Mouse (Mus musculus) heart, embryonic 12.5 days (tissue): ENCODE results near the gene Polr3gl. TPM values are rescaled to one million over a fixed set of nuclear protein-coding genes. Genes with fewer than 3 reads are reported as not detected.

Experiments used
- ATAC-seq: fragments of 200-750 bp; cut with Nextera tagmentation; 2 replicates; pipeline ENCODE4 v1.8.0; 2017; ENCODE audit warnings: moderate TSS enrichment, moderate library complexity; ENCODE audit not compliant: insufficient number of reproducible peaks, low FRiP score
- H3K27ac ChIP-seq: fragments of 300-500 bp; sonication (generic); 2 replicates; pipeline ENCODE4 v1.5.1; 2016; ENCODE audit warnings: mild to moderate bottlenecking, moderate library complexity; ENCODE audit not compliant: poor library complexity, severe bottlenecking
- H3K27me3 ChIP-seq: fragments of 300-500 bp; sonication (generic); replicated peaks from 2 replicates; pipeline ENCODE4 v1.6.1; 2016; ENCODE audit warnings: mild to moderate bottlenecking, moderate library complexity
- H3K36me3 ChIP-seq: fragments of 300-500 bp; sonication (generic); 2 replicates; pipeline ENCODE4 v1.6.1; 2016; ENCODE audit warnings: mild to moderate bottlenecking, moderate library complexity
- H3K4me1 ChIP-seq: fragments of 300-500 bp; sonication (generic); replicated peaks from 2 replicates; pipeline ENCODE4 v1.6.1; 2016; ENCODE audit warnings: mild to moderate bottlenecking
- H3K4me2 ChIP-seq: fragments of 300-500 bp; sonication (generic); 2 replicates; pipeline ENCODE4 v1.6.1; 2016; ENCODE audit warnings: mild to moderate bottlenecking, moderate library complexity
- H3K4me3 ChIP-seq: fragments of 300-500 bp; sonication (generic); 2 replicates; pipeline ENCODE4 v1.5.1; 2016; ENCODE audit warnings: mild to moderate bottlenecking
- H3K9ac ChIP-seq: fragments of 300-500 bp; sonication (generic); 2 replicates; pipeline ENCODE4 v1.6.1; 2016; ENCODE audit warnings: mild to moderate bottlenecking, moderate library complexity
- H3K9me3 ChIP-seq: fragments of 300-500 bp; sonication (generic); replicated peaks from 2 replicates; pipeline ENCODE4 v1.6.1; 2016; ENCODE audit warnings: mild to moderate bottlenecking, moderate library complexity
- WGBS: fragments of 180-500 bp; shearing (Covaris S2); methylation state at CpG from one replicate; pipeline ENCODE4 v1.1.7; 2016; 5-methylcytosine and 5-hydroxymethylcytosine counted together
- polyA plus RNA-seq: library from polyadenylated mRNA; unstranded; fragments of >200 nt; fragmentation: Nextera tagmentation; extraction: Ambion mirVana; gene quantifications from 2 replicates; pipeline ENCODE4 v1.2.1, GENCODE M21; 2016

Gene Polr3gl
- polyA plus RNA-seq = 39.2 and 39.3 TPM in 2 replicates

DNA sequence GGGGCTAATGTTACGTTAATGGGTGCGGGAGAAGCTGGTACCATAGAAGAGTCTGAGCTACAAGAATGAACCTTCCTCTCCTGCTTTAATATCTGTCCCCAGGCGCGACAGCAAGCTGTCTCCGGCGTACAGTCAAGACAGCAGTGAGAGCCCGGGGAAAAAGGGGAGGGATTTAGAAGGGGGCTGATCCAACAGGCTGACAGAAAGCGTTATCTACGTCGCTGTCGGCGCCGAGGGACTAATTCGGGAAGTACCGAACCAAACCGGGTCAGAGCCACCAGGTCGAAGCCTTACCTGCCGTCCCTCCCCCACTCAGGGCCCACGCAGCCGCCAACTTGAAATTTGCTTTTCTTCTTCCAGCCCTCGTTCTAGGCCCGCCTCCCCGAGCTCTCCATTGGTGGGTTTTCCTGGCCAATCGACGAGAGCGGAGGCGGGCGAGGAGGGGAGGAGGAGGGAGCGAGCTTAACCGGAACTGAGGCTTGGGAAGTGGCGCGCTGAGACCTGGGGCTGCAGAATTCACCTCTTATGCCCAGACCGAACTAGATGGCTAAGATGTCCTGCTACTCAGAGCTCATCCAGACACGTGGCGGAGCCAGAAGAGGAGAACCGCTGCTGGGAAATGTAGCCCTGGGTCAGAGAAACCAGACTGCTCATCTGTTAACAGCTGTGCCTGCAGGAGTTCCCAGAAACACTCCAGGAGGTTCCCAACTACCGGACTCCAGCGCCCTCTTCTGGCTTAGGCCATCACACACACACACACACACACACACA is at the start of gene Polr3gl:
Gene Polr3gl, minus strand, starts transcription at position 392 of the 771 bp plus-strand sequence.
- Histone ChIP-seq H3K9me3 (0 out of 2 replicates have a peak, but pooled peaks cover 4% of the 10 kb centered on the region), H3K4me3 (peak within 1 kb of the TSS; percentile 72), H3K4me1 (peaks cover 36% of the 10 kb centered on the region), H3K9ac (peak within 1 kb of the TSS; percentile 80), H3K27me3 (0 out of 2 replicates have a peak, but pooled peaks cover 3% of the 10 kb centered on the region), H3K27ac (peak within 1 kb of the TSS; percentile 87), H3K36me3 (peaks cover 10% of the 10 kb centered on the region; the same call in 1 of the 2 replicates), H3K4me2 (peak within 1 kb of the TSS; percentile 82)
- 0% methylated on average over 37 of the region's 38 CpGs for WGBS
- peak; percentile 86 for ATAC-seq

DNA sequence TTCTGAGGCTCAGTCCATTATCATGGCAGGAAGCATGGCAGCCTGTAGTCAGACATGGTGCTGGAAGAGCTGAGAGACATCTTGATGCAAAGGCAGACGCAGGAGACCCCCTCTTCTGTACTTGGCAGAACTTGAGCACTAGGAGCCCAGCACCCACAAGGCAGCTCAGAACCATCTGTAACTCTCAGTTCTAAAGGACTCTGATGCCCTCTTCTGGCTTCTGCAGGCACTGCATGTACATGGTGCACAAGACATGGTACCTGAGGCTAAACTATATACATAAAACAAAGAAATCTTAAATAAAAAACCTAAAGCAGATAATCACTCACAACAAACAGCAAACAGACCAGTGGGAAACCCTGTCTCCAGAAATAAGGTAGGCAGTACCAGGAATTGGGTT is 45.2 kb upstream of the Polr3gl start:
- H3K4me1 ChIP-seq = peaks cover 18% of the 10 kb centered on the region
- H3K4me2 ChIP-seq = no peak overlapping the region
- no peak overlapping the region for H3K9ac ChIP-seq
- peaks cover 59% of the 10 kb centered on the region for H3K36me3 ChIP-seq
- H3K9me3 ChIP-seq = no peaks in the 10 kb centered on the region
- H3K27me3 ChIP-seq = no peaks in the 10 kb centered on the region
- no peak overlapping the region for H3K4me3 ChIP-seq
- no peak overlapping the region for H3K27ac ChIP-seq
- 59% methylated on average over 1 of the region's 1 CpGs for WGBS
- ATAC-seq = no peak

GRCm38 (mm10) chr3:96636448-96636847 is 42.5 kb upstream of the Polr3gl start:
- Histone ChIP-seq H3K27ac (no peak overlapping the region), H3K4me1 (peaks cover 18% of the 10 kb centered on the region), H3K9ac (peak overlapping the region; percentile 93; the same call in 1 of the 2 replicates), H3K9me3 (no peaks in the 10 kb centered on the region), H3K27me3 (no peaks in the 10 kb centered on the region), H3K4me2 (peak overlapping the region; percentile 72), H3K36me3 (peaks cover 56% of the 10 kb centered on the region), H3K4me3 (peak overlapping the region; percentile 73)
- no peak for ATAC-seq
- 63% methylated on average over 11 of the region's 11 CpGs for WGBS

DNA sequence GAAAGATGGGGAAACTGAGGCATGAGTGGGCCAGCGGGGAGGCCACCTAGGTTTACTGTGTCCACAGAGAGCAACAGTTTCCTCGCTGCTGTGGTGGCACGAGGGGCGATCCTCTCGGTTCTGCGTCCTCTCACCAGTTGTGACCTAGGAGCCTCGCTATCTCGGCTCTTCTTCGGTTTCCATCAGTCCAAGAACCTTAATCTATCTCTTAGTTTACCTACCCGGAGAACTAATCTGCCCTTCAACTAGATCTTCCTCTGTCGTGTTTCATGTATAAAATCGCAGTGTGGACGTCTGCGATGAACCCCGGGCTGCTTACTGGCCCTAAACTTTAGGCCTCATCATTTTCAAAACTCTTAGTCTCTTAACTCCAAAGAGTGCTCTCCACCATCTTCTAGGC is 41.9 kb upstream of the Polr3gl start:
- peaks cover 21% of the 10 kb centered on the region for H3K4me1 ChIP-seq
- H3K36me3 ChIP-seq = peaks cover 55% of the 10 kb centered on the region
- WGBS = 9% methylated on average over 15 of the region's 15 CpGs
- no peaks in the 10 kb centered on the region for H3K9me3 ChIP-seq
- no peak for ATAC-seq
- no peaks in the 10 kb centered on the region for H3K27me3 ChIP-seq
- H3K4me3 ChIP-seq = peak overlapping the region; percentile 73
- peak overlapping the region; percentile 72 for H3K4me2 ChIP-seq
- H3K27ac ChIP-seq = peak overlapping the region; percentile 81; the same call in 1 of the 2 replicates
- peak overlapping the region; percentile 93 for H3K9ac ChIP-seq

GRCm38 (mm10) chr3:96634928-96635879 is 41.2 kb upstream of the Polr3gl start, which contains the start of the genes Pex11b and Gm42957:
TSS of gene Pex11b (plus strand) at chr3:96635376.
TSS of gene Gm42957 (plus strand) at chr3:96635474.
- peaks cover 51% of the 10 kb centered on the region for H3K36me3 ChIP-seq

GRCm38 (mm10) chr3:96634015-96634414 is 40.0 kb upstream of the Polr3gl start:
- H3K27me3 ChIP-seq = no peaks in the 10 kb centered on the region
- WGBS = 52% methylated on average over 1 of the region's 1 CpGs
- no peak overlapping the region for H3K4me2 ChIP-seq
- peaks cover 28% of the 10 kb centered on the region for H3K4me1 ChIP-seq
- H3K9ac ChIP-seq = no peak overlapping the region
- no peak for ATAC-seq
- H3K36me3 ChIP-seq = peaks cover 39% of the 10 kb centered on the region
- no peak overlapping the region for H3K27ac ChIP-seq
- H3K4me3 ChIP-seq = no peak overlapping the region
- H3K9me3 ChIP-seq = no peaks in the 10 kb centered on the region

More at GRCm38 (mm10) chr3:96634928-96635879, 41.2 kb upstream of the Polr3gl start, which contains the start of the genes Pex11b and Gm42957:
- ATAC-seq = peak; percentile 91
- Histone ChIP-seq H3K4me3 (peak within 1 kb of the TSS; percentile 73), H3K9ac (peak within 1 kb of the TSS; percentile 93), H3K4me2 (peak within 1 kb of the TSS; percentile 72), H3K9me3 (no peaks in the 10 kb centered on the region), H3K27me3 (no peaks in the 10 kb centered on the region), H3K27ac (peak within 1 kb of the TSS; percentile 81), H3K4me1 (peaks cover 27% of the 10 kb centered on the region)
- 2% methylated on average over 60 of the region's 60 CpGs for WGBS

- ATAC-seq = no peak
- Histone ChIP-seq H3K9me3 (no peaks in the 10 kb centered on the region), H3K9ac (no peak overlapping the region), H3K4me3 (no peak overlapping the region), H3K4me2 (no peak overlapping the region), H3K27ac (no peak overlapping the region), H3K4me1 (peaks cover 30% of the 10 kb centered on the region), H3K36me3 (peaks cover 28% of the 10 kb centered on the region), H3K27me3 (no peaks in the 10 kb centered on the region)
These were observed 38.1 kb upstream of the Polr3gl start for GRCm38 (mm10) chr3:96632058-96632457.

DNA sequence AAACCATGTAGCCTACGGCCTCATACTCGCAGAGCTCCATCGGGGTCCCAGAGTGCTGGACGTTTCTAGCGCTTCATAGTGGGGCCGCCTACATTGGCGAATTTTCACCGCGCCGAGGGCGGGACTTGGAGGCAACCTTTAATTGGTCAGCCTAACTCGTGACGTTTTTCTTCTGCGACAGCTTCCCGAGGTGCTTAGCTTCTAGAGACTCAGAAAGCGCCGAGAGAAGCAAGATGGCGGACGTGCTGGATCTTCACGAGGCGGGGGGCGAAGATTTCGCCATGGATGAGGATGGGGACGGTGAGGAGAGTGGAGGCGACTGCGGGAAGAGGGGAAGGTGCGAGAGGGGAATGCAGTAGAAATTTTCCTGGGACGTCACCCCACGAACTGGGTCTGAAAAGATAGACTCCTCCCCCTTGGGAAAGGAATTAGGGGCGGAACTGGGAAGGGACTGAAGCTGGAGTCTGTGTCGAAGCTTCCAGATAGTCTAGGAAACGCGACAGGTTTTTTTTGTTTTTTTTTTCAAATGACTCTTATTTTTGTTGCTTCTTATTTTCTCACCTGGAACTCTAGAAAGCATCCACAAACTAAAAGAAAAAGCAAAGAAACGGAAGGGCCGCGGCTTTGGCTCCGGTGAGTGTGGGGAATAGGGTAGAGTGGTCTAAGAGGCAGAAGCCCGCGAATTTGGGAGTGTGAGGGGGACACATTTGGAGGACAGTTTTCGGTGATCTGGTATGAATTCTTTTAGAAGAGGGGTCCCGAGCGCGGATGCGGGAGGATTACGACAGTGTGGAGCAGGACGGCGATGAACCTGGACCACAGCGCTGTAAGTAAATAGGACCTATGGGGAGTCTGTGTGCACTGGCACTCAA is 36.0 kb upstream of the Polr3gl start, which contains the start of gene Rbm8a:
Gene Rbm8a, plus strand, starts transcription at position 205 of the 872 bp plus-strand sequence.
- peak within 1 kb of the TSS; percentile 89 for H3K4me3 ChIP-seq
- H3K27ac ChIP-seq = peak within 1 kb of the TSS; percentile 84
- peak; percentile 96 for ATAC-seq
- no peaks in the 10 kb centered on the region for H3K9me3 ChIP-seq
- WGBS = under 1% methylated on average over 48 of the region's 48 CpGs
- H3K27me3 ChIP-seq = no peaks in the 10 kb centered on the region
- peak within 1 kb of the TSS; percentile 97 for H3K4me2 ChIP-seq
- H3K36me3 ChIP-seq = peaks cover 43% of the 10 kb centered on the region
- H3K9ac ChIP-seq = peak within 1 kb of the TSS; percentile 88
- H3K4me1 ChIP-seq = peaks cover 19% of the 10 kb centered on the region

GRCm38 (mm10) chr3:96623201-96623600 is 29.2 kb upstream of the Polr3gl start:
- Histone ChIP-seq H3K4me1 (no peaks in the 10 kb centered on the region), H3K36me3 (peaks cover 77% of the 10 kb centered on the region), H3K4me3 (no peak overlapping the region), H3K4me2 (no peak overlapping the region), H3K9me3 (no peaks in the 10 kb centered on the region), H3K9ac (no peak overlapping the region), H3K27me3 (no peaks in the 10 kb centered on the region), H3K27ac (no peak overlapping the region)
- no peak for ATAC-seq
- WGBS = 93% methylated on average over 4 of the region's 4 CpGs

DNA sequence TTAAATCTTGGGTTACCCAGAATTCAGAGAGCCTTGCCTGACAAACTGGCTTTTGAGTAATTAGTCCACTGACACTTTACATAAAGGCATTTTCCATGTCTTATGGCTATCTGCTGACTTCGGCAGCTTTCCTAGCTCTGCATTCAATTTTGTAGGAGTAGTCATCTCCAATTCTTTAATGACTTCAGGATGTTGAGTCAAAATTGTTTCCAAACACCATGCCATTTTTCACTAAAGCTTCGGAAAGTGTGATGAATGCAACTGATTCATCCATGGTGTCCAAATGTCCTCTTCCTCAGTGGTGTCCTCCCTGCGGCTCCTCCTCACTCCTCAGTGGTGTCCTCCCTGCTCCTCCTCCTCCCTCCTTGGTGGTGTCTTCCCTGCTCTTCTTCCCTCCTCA is 24.0 kb upstream of the Polr3gl start:
- Histone ChIP-seq H3K27me3 (no peaks in the 10 kb centered on the region), H3K9me3 (no peaks in the 10 kb centered on the region), H3K9ac (no peak overlapping the region), H3K4me3 (no peak overlapping the region), H3K27ac (no peak overlapping the region), H3K36me3 (peaks cover 73% of the 10 kb centered on the region), H3K4me1 (no peaks in the 10 kb centered on the region), H3K4me2 (no peak overlapping the region)
- 89% methylated on average over 3 of the region's 3 CpGs for WGBS
- no peak for ATAC-seq
